Mouse (Mus musculus) gastrocnemius, postnatal 25 days (tissue): Measurements from ENCODE around the gene Auts2. TPM values are rescaled to one million over a fixed set of nuclear protein-coding genes. Genes with fewer than 3 reads are reported as not detected.

ENCODE experiments used
- DNase-seq: peaks from one replicate; pipeline ENCODE4 v3.0.0; 2022
- total RNA-seq, 2 experiments: library from RNA; stranded (reverse); gene quantifications; 1 replicate in 1 of 2; 2 replicates in 1 of 2; pipeline ENCODE4 v1.2.3; 2021

The Auts2 gene
- total RNA-seq, 2 experiments from 2014 or later, result 13.4 to 35.1 TPM

DNA sequence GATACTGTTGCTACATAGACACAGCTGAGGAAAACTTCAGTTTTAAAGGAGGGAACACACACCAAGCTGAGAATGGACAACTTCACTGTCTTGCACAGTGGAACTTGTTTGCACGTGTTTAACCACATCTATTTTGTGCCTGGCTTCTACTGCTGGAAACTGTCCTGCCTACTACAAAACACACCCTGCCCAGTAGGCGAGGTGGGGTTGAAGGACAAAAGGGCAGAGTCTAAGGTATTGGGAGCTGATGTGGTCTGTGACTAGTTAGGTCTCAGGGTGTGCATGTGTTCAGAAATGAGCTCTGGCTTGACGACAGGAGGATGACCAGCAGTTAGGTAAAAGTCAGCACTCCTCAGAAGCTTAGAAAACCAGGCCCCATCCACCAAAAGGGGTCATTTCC is 636.8 kb downstream of the Auts2 start:
- no peak for DNase-seq

DNA sequence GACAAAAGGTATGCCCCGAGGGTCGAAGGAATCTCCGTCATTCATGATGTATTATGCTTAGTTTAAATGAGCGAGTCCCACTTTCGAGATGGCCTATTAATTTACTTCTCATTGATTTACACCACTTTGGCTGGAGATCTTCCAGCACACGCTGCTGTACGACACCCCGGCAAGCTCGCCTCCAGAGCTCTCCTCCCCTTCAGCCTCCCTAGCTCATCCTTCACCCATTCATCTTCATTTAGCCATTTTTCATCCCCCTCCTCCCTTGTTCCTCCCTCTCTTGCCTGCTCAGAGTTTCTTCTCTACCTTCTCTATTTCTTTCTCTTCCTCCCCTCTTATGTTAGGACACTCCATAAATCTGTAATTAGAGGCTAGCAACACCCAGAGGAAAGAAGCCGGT is 638.7 kb downstream of the Auts2 start:
- no peak for DNase-seq

DNA sequence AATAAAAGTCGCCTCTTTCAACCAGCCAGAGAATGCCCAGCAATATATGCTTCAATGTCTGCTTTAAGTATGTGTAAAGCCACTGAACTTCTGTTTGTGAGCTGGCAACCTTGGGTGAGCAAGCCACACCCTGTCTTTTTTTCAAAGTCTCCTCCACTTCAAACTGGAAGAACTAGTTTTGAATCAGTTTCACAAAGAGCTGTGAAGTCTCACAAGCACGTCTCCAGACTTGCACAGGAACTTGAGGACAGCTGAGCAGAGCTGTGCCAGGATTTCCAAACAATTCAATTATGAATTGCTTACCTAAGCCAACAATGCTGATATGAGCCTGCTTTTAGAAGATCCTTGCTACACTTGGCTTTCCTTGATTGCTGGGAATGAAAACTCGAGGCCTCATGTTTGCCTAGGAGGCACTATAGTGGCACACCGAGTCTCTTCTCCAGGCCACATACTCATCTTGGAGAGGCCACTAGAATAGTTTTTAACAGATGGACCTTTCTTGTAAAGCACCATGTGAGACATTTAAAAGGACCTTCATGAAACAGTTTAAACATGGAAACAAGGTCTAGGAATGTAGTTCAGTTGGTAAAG is 645.0 kb downstream of the Auts2 start:
- no peak for DNase-seq

DNA sequence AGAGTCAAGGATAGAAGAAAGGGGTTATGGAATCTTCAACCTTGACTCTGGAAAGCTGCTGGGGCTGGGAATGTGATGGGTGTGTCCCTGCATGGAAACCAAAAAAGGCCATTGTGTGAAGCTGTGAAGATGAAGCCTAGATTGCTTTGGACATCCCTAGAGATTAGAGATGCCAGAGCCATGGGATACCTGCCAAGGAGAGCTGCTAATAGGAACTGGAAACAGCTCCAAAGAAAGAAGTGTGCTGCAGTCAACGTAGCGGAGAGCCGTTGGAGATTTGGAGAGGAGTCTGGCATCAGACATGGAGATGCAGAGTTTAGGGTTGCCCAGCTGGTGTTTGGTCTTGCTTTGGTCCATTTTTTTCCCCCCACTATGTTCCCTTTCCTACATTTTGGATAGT is 656.5 kb downstream of the Auts2 start:
- no peak for DNase-seq

DNA sequence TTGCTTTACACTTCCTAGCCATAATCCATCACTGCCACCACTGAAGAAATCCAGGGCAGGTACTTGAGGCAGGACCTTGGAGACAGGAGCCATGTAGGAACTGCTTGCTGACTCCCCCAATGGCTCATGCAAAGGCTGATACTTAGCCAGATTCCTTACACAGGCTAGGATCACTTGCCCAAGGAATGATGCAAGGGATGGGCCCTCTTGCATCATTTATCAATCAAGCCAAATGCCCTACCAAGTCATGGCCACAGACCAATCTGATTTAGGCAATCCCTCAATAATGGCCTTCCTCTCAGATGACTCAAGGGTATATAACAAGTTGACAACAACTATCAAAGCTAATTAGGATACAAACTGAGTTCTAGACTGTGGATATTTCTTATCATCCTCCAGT is 666.6 kb downstream of the Auts2 start:
- DNase-seq, result no peak

DNA sequence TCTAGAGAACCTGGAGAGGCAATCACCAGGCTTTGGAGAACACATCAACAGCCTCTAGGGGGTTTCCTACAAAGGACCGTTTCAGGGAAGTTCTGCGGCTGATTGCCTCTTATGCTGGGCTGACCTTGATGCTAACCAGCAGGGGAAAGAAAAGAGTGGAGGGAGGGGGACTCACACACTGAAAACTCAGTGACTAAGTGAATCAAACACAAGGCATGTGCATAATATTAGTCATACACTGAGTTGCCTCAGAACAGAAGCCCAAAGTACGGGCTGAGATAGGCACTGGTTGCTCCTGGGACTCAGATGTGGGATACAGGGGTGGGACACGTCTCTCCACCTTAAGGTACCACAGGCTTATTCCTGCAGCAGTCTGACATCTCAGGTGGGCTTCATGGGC is 667.2 kb downstream of the Auts2 start:
- DNase-seq, result no peak

DNA sequence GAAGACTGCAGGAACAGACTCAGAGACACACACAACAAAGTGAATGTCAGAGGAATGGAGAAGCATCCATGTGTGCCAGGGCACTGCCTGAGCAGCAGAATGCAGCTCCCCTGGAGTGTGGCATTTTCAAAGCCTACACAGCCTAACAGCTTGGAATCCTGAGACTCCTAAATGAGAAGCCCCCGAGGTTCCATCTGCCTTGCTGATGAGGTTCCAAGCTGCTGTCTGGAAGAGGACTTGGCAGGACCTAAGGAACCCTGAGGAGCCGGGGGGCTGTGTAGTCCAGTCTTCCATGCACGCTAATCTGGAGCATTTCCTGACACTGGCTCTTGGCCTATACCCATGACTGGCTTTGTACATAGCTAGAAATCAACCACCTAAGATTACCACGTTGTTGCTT is 670.0 kb downstream of the Auts2 start:
- no peak for DNase-seq

DNA sequence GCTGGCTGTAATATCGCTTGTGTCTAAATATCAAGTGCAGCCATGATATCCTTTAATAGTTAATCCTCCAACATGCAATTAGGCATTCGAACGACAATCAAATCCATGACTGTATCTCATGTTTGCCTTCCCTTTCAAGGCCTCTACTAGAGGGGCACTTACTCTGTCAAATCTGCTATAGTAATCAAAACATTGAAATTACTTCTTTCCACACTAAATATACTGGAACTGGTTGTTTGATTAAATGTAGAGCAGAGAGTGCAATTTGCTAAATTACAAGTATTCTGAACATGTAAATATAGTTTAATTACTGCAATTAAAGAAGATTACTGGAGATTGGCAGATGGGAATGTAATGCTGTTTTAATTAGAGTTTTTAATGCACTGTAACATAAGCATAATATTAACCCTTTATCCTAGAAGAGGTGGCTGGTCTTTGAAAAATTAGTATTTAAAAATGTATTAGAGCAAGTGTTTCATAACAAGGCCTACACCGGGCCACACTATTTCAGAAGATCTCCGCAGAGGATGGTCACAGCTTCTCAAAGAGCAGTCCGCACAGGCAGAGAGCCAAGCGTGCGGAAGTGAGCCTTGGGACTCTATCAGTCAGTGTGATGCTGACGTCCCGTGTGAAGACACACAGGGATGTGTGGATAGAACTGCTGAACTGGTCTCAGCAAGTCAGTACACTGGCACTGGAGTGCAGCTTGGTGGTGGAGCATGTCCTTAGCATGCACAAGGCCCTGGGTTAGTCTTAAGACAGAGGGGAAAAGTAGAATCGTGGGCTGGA is 673.2 kb downstream of the Auts2 start:
- DNase-seq, result no peak

DNA sequence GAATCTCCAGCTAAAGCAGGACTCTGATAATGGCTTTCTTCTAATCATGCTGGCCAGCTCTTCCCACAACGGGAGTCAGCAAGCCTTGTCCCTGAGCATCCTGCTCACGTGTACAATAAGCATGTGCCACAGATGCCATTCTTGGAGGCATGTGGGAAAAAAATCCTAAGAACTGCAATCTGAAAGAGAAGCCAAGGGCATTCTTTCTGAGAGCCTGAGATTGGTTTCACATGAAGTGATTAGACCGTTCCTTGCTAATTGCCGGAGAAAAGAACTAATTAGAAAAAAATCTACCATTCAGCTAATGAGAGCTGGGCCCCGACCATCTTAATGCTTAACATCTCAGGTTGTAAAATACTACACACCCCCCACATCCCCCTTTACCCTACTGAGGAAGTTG is 677.9 kb downstream of the Auts2 start:
- DNase-seq, result no peak

DNA sequence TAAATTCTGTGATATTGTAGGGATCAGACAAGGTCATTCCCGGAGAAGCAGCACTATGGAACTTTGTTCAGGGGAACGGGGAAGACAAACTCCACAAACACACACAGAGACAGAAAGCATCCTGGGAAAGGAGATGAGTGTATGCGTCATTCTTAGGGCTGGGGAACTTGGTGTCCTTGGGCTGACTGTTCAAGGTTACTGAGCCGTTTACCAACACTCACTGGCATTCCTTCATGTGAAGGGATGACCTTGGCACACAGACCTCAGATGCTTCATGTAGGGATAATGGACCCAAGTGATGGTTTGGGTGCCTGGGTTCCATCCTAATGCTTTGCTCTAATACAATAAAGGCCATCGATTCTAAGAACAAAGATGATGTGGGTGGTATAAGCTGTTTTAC is 685.2 kb downstream of the Auts2 start:
- DNase-seq, result no peak

DNA sequence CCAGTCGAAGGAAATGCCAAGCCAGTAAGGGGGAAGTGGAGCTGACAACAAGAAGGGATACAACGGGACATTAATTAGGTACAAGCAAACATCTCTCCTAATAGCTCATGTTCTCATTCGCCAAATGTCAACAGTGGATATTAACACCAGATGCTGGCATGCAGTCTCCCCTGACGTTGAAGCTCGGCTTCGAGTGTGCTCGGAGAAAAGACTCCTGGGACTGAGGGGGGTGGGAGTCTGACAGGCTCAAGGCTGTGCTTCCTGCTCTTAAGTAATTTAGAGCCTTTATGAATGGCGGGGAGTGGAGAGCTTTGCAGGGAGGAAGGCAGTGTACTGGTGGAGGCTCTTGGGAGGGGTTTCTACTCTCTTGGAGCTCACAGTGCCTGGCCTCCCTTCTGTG is 687.8 kb downstream of the Auts2 start:
- DNase-seq, result peak; percentile 46

DNA sequence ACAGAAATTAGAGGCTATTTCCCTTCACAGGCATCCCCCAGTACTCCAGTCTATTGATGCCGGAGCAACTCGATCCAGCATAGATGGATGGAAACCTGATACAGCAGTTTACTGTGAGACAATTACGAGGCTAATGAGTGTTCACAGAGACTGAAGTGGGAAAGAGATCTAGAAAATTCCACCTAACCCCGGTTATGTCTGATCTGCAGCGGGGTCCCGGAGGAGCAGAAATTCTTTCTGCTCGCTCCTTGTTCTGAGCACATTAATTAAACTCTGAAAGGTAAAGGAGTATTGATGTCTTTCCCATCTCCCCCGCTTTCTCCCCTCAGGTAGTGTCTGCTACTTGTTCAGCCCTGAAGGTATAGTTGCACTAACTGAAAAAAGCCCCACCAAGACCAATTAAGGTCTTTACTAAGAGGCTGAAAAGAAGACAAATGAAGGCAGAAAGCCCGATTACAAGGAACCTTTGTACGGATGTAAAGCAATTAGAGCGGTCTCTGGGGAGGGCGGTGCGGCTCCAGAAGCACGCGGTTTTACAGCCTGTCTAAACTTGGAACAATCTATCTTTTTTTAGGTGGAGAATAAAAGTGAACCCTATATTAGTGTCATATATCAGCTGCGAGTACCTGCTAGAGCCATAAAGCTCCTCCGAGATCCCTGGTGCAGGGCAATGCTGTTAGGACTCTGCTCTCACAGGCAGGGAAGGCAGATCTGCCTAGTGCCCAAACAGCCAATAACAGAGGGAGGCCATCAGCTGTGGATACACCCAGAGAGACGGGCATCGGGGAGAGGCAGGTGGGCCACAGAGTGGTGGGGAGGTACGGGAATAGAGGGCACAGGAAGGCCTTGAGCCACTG is 691.3 kb downstream of the Auts2 start:
- no peak for DNase-seq

DNA sequence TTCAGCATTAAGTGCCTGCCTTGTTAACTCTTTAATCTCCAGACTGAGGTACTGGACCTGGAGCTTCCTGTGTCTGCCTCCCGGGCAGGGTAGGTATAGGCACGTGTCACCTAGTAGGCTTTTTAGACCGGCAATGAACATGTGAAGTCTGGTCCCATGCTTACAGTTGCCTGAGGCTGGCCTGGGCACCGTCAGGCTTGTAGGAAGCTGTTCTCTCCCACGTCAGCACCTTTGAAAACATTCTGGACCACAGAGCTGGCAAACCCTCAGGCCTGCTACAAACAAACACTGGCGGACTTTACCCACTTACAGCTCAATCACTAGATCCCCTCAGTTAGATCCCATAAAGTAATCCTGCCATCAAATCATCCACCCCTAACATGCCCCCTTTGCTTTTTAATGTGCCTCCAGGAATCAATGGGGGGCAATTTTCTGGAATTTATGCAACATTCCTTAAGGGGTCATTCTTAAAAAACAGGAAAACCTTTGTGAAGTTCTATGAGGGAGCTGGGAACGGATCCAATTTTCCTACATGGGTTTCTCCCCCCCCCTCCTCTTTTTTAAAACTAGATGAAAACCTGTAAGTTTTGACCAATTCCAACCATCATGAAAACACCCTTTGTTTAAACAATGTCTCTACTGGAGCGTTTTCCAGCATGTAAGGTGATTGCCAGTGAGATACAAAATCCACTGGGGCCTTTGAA is 692.4 kb downstream of the Auts2 start:
- DNase-seq, result no peak

DNA sequence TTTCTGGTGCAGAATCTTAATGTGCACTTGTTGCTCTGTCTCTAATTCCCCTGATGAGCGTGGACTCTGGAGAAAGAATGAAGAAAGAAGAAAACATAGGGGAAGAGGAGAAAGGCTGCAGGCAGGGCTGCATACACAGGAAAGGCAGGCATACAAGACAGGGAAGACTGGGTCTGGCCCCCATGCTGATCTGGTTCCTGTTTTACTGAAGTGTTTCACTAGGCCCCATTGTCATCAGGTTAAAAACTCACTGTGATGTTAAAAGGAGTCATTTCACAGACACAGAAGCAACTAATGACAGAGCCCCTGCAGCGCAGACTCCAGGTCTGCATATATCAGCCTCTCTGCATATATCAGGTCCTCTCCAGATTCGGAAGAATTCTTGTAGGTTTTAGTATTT is 693.5 kb downstream of the Auts2 start:
- no peak for DNase-seq

DNA sequence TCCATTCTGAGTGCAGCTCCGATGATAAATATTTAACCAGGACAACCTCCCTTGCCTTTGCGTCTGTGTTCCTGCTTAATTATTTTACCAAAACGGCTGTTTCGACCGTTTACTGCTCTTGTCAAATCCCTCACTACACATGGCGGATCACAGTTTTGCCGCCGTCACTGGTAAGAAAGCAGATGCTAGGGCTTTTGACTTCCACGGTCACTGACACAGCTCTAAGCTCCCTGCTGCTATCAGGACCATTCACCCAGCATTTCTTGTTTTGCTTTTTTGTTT is 698.7 kb downstream of the Auts2 start:
- DNase-seq, result no peak

DNA sequence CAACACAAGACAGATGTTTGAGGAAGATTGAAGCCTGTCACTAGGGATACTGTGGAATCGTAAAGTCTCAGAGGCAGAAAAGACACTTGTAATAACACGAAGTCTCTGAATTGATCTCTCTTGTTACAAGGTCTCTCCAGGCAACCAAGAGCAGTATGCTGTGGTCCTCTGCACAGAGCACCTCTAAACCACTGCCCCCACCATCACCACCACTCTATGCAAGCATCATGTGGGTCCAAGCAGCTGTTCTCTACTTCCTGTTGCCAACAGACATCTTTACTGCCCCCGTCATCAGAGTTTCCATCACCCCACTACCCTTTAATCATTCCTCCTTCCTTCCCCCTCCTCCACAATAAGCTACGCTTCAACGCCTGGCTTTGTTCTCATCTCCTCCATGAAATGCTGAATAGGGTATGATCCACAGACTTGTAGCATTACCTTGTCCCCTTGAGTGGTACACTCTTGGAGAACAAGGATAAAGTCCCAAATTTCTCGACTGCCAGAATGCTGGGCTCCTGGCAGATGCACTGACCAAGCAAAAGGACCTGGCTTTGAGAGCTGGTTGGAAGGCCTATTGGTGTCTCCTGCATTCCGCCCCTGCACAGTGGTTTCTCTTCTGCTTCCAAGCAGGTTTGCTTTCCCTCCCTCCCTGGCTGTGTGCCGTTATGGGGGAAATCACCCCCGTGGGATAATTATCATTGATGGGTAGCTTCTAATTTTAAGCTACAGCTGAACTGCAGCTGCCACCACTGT is 699.2 kb downstream of the Auts2 start:
- DNase-seq, result peak; percentile 27

DNA sequence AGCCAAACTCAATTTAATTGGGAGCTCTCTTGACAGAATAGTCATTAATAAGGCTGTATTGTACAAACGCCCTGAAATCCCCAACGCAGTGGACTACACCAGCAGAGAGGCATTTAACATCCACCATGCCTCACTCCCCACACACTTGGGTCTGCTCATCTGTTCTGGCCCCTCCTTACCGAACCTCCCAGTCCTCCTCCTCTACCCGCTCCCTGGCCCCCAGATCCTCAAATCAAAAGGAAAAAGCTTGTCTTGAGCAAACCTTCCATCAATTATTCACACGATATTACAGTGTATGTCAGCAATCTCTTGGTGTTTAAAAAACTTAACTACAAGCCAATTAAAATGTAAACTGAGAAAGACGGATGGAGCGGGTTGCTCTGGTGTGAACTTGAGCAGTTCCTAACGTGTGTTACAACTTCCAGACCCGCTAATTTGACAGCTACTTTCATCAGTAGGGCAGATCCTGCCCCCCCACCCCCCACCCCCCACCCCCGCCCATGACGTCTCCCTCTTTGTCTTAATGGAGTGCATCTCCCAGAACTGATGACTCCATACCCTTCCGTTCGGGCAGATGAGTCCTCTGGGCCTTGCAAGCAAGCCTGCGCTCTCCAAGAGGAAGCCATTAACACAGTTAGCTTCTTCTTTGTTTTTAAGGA is 703.4 kb downstream of the Auts2 start:
- DNase-seq, result no peak

DNA sequence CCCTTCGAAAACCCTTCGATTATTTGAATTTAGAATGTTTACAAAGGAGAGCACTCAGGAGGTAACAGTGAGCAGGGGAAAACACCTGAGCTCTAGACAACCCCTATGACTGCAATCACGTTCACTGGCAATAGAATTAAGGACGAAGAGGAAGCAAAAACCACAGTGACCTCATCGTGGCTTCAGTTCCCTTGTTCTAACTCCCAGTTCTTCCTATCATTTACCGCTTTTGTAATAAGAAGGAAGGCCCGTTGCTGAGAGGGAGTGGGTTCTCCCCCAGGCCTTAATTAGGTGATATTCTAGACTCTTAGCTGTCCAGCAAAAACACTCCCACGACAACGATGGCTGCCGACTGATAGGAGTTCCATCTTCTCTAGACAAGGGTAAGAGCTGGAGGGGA is 704.1 kb downstream of the Auts2 start:
- DNase-seq, result no peak

DNA sequence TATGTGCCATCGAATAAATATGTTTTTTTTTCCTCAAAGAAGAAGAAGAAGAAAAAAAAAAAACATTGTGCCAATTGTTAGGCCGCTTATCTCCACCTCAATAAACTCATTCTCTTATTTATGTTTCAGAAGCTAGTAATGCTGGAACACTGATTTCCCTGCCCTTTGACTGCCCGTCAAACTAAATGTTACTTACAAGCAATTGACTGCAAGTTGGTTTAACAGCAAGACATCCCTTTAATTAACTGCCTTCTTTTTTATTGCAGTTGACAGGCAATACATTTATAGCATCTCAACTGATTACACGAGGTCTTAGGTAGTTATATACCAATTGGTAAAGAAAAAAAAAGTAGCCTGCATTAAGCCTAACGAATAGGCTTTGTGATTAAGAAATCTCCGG is 705.1 kb downstream of the Auts2 start:
- no peak for DNase-seq

DNA sequence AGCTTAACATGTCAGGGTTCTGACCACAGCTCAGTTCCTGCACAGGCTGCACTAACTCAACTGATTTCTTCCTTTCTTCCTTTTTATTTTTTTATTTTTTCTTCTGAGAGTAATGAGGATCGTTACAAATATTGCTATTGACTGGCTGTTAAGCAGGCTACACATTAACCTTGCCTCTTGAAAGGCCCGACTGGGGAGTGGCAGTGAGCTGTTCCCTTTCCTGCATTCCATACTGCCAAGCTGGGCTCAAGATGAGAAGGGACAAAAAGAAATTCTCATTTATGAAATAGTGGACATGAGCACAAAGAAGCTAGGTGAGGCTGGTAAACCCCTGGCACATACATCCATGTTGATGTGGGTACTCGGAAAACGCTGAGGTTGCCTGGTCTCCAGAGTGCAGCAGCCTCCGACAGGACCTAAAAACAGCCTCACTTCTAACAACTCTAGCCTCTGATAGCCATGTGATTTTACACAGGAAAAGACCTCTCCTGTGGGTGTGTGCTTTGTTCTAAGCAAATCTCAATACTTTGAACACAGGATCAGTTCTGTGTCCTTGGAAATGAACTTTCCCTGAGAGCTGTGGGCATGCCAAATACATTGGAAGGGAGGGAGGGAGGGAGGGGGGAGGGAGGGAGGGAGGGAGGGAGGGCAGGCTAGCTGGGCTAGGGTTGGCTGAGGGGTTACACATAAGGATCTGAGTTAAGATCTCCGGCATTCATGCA is 707.0 kb downstream of the Auts2 start:
- no peak for DNase-seq
